Mouse (Mus musculus): Measurements from ENCODE around the gene Tshb. TPM values are rescaled to one million over a fixed set of nuclear protein-coding genes. Genes with fewer than 3 reads are reported as not detected.

Tshb gene
- polyA plus RNA-seq (2015; fragmentation: Nextera tagmentation; extraction: Ambion mirVana): 8.8 and 9.0 TPM in 2 replicates

- no peak for TF ChIP-seq EP300 (IDR thresholded peaks at IDR 0.05)
- TF ChIP-seq CTCF (IDR thresholded peaks at IDR 0.05): no peak
- Histone ChIP-seq H3K4me3 (ENCODE audit: low read depth, low read length) (no peak within 1 kb of the TSS), H3K4me1 (ENCODE audit: insufficient read depth, low read depth, low read length) (no peaks in the 10 kb centered on the region), H3K9ac (replicated peaks; ENCODE audit: low read depth) (no peak within 1 kb of the TSS), H3K36me3 (ENCODE audit: insufficient read depth, low read length) (no peaks in the 10 kb centered on the region), H3K27me3 (replicated peaks; ENCODE audit: insufficient read depth, low read length) (no peaks in the 10 kb centered on the region), H3K4me2 (replicated peaks; ENCODE audit: low read depth, low read length) (no peak within 1 kb of the TSS), H3K9me3 (ENCODE audit: low read length) (no peaks in the 10 kb centered on the region), H3K27ac (ENCODE audit: low read length) (no peak within 1 kb of the TSS)
- 60% methylated on average over 2 of the region's 2 CpGs for WGBS
- no peak for DNase-seq (ENCODE audit: low spot score)
- no peak for ATAC-seq
Observed at GRCm38 (mm10) chr3:102782618-102783017, at the start of gene Tshb. Gene Tshb, minus strand, starts transcription at chr3:102782718.

GRCm38 (mm10) chr3:102803937-102804336 is 21.4 kb upstream of the Tshb start:
- no peak overlapping the region for H3K4me3 ChIP-seq (ENCODE audit: low read depth, low read length)
- H3K9me3 ChIP-seq (ENCODE audit: low read length): no peaks in the 10 kb centered on the region
- ATAC-seq: no peak; the same call in 1 of the 2 replicates
- H3K27ac ChIP-seq (ENCODE audit: low read length): no peak overlapping the region
- 3% methylated on average over 3 of the region's 3 CpGs for WGBS
- no peaks in the 10 kb centered on the region for H3K36me3 ChIP-seq (ENCODE audit: insufficient read depth, low read length)
- H3K4me2 ChIP-seq (replicated peaks; ENCODE audit: low read depth, low read length): no peak overlapping the region
- no peaks in the 10 kb centered on the region for H3K27me3 ChIP-seq (replicated peaks; ENCODE audit: insufficient read depth, low read length)
- DNase-seq (ENCODE audit: low spot score): peak; percentile 85
- no peak for TF ChIP-seq EP300 (IDR thresholded peaks at IDR 0.05)
- peak; percentile 89 for TF ChIP-seq CTCF (IDR thresholded peaks at IDR 0.05)
- H3K9ac ChIP-seq (replicated peaks; ENCODE audit: low read depth): no peak overlapping the region
- no peaks in the 10 kb centered on the region for H3K4me1 ChIP-seq (ENCODE audit: insufficient read depth, low read depth, low read length)

- TF ChIP-seq EP300 (IDR thresholded peaks at IDR 0.05) (no peak), CTCF (IDR thresholded peaks at IDR 0.05) (peak; percentile 35; the same call in 1 of the 2 replicates)
- Histone ChIP-seq H3K9me3 (ENCODE audit: low read length) (no peaks in the 10 kb centered on the region), H3K36me3 (ENCODE audit: insufficient read depth, low read length) (no peaks in the 10 kb centered on the region), H3K27ac (ENCODE audit: low read length) (no peak overlapping the region), H3K4me2 (replicated peaks; ENCODE audit: low read depth, low read length) (no peak overlapping the region), H3K27me3 (replicated peaks; ENCODE audit: insufficient read depth, low read length) (no peaks in the 10 kb centered on the region), H3K4me3 (ENCODE audit: low read depth, low read length) (no peak overlapping the region), H3K4me1 (ENCODE audit: insufficient read depth, low read depth, low read length) (no peaks in the 10 kb centered on the region), H3K9ac (replicated peaks; ENCODE audit: low read depth) (no peak overlapping the region)
- no peak for ATAC-seq
- no peak for DNase-seq (ENCODE audit: low spot score)
- WGBS: 35% methylated on average over 4 of the region's 4 CpGs
Observed at GRCm38 (mm10) chr3:102787369-102787768, 4.9 kb upstream of the Tshb start.

GRCm38 (mm10) chr3:102773018-102773417 is 9.5 kb downstream of the Tshb start:
- H3K9ac ChIP-seq (replicated peaks; ENCODE audit: low read depth): no peak overlapping the region
- TF ChIP-seq EP300 (IDR thresholded peaks at IDR 0.05) (no peak), CTCF (IDR thresholded peaks at IDR 0.05) (no peak)
- H3K9me3 ChIP-seq (ENCODE audit: low read length): no peaks in the 10 kb centered on the region
- H3K27me3 ChIP-seq (replicated peaks; ENCODE audit: insufficient read depth, low read length): no peaks in the 10 kb centered on the region
- no peak overlapping the region for H3K27ac ChIP-seq (ENCODE audit: low read length)
- no peaks in the 10 kb centered on the region for H3K4me1 ChIP-seq (ENCODE audit: insufficient read depth, low read depth, low read length)
- ATAC-seq (no peak), DNase-seq (ENCODE audit: low spot score) (no peak)
- no peak overlapping the region for H3K4me2 ChIP-seq (replicated peaks; ENCODE audit: low read depth, low read length)
- no peak overlapping the region for H3K4me3 ChIP-seq (ENCODE audit: low read depth, low read length)
- 69% methylated on average over 4 of the region's 4 CpGs for WGBS
- H3K36me3 ChIP-seq (ENCODE audit: insufficient read depth, low read length): peaks cover 4% of the 10 kb centered on the region; the same call in 1 of the 2 replicates

GRCm38 (mm10) chr3:102764850-102765249 is 17.7 kb downstream of the Tshb start:
- Histone ChIP-seq H3K4me2 (replicated peaks; ENCODE audit: low read depth, low read length) (no peak overlapping the region), H3K27ac (ENCODE audit: low read length) (no peak overlapping the region), H3K9me3 (ENCODE audit: low read length) (no peaks in the 10 kb centered on the region), H3K4me1 (ENCODE audit: insufficient read depth, low read depth, low read length) (no peaks in the 10 kb centered on the region), H3K36me3 (ENCODE audit: insufficient read depth, low read length) (peaks cover 18% of the 10 kb centered on the region), H3K9ac (replicated peaks; ENCODE audit: low read depth) (no peak overlapping the region), H3K4me3 (ENCODE audit: low read depth, low read length) (no peak overlapping the region), H3K27me3 (replicated peaks; ENCODE audit: insufficient read depth, low read length) (no peaks in the 10 kb centered on the region)
- ATAC-seq (no peak), DNase-seq (ENCODE audit: low spot score) (no peak)
- TF ChIP-seq CTCF (IDR thresholded peaks at IDR 0.05) (no peak), EP300 (IDR thresholded peaks at IDR 0.05) (no peak)
- 56% methylated on average over 7 of the region's 7 CpGs for WGBS

GRCm38 (mm10) chr3:102763713-102764400 is 18.7 kb downstream of the Tshb start:
- Histone ChIP-seq H3K4me3 (ENCODE audit: low read depth, low read length) (no peak overlapping the region), H3K36me3 (ENCODE audit: insufficient read depth, low read length) (peaks cover 23% of the 10 kb centered on the region), H3K27me3 (replicated peaks; ENCODE audit: insufficient read depth, low read length) (no peaks in the 10 kb centered on the region), H3K27ac (ENCODE audit: low read length) (no peak overlapping the region), H3K9me3 (ENCODE audit: low read length) (no peaks in the 10 kb centered on the region), H3K4me1 (ENCODE audit: insufficient read depth, low read depth, low read length) (no peaks in the 10 kb centered on the region), H3K4me2 (replicated peaks; ENCODE audit: low read depth, low read length) (no peak overlapping the region), H3K9ac (replicated peaks; ENCODE audit: low read depth) (no peak overlapping the region)
- TF ChIP-seq EP300 (IDR thresholded peaks at IDR 0.05): no peak
- TF ChIP-seq CTCF (IDR thresholded peaks at IDR 0.05): 0 out of 2 replicates have a peak, but pooled peaks have one; percentile 6
- DNase-seq (ENCODE audit: low spot score) (no peak), ATAC-seq (no peak)
- WGBS: 28% methylated on average over 10 of the region's 10 CpGs
